Mouse (Mus musculus) liver, embryonic 14.5 days (tissue): ENCODE results near the gene Pfn1.

Experiments used
- CTCF ChIP-seq: IDR thresholded peaks from 2 replicates; pipeline ENCODE4 v1.5.1; 2016; ENCODE audit warnings: antibody characterized with exemption, low read depth, control low read depth
- EP300 ChIP-seq: IDR thresholded peaks from 2 replicates; pipeline ENCODE4 v1.6.1; 2016; ENCODE audit warnings: antibody characterized with exemption, low read depth

DNA sequence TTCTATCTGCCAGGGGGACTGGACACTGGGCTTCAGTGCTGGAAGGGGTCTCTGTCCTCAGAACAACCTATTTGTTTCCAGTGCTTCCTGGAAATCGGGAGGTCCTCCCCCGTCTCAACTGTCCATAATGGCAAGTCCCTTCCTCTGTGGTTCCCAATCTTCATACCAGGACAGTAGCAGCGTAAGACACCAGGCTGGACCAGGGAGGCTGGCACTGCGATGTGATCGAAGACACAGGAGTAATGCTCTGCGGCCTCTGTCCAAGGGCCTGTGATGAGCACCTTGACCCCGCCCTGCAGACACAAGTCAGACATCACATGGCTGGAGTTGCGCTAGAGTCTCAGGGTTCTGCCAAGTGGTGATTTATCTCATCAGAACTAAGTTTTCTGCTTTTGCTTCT, 24.9 kb upstream of the Pfn1 start:
- TF ChIP-seq CTCF (no peak), EP300 (no peak)
